Comparison of ENCODE assay signal across 10 mouse cellular contexts in the genomic region with DNA sequence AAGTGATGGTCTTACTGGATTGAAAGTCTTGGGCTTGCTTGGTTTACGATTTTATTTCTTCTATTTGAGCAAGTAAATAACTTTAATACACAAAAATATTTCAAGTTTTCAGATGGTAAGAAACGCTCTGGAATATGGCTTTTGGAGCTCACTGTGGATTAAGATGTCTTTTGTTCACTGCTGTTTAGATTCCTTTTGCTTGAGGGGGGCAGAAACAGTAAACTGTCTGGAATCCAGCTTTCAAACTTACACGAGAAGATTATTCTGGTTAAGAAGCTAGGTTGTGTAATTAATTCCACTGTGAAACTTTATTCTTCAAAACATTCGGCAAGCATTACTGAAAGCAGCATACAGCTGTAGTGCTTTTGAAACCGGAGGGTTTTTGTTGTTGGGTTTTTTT. TPM values are rescaled to one million over a fixed set of nuclear protein-coding genes. Genes with fewer than 3 reads are reported as not detected.
DNase-seq lines count a peak whose midpoint lies in the region; ATAC-seq and TF ChIP-seq lines count a peak whose summit lies in the region.
"Had no signal": no experiment of that assay in that cellular context is flagged by ENCODE, and none has a peak within 500 bp of the region (broad histone marks: within the 10 kb centered on the region; RNA-seq: fewer than 3 reads in every experiment).

No protein-coding gene starts in this region.

- H3K9me3 ChIP-seq in heart, embryonic 16.5 days (replicated peaks; ENCODE audit: control insufficient read depth, low read length): no peaks in the 10 kb centered on the region
- H3K9me3 ChIP-seq in forebrain, postnatal 0 days (ENCODE audit: low read length): no peaks in the 10 kb centered on the region
- H3K9me3 ChIP-seq in midbrain, embryonic 14.5 days (ENCODE audit: control insufficient read depth, low read length): no peaks in the 10 kb centered on the region
- H3K9me3 ChIP-seq: liver, embryonic 13.5 days; stomach, embryonic 15.5 days had no signal

- no peak for ATAC-seq in heart, embryonic 16.5 days (replicated peaks; ENCODE audit: extremely low read depth, insufficient read depth, low FRiP score)
- no peak for ATAC-seq in forebrain, postnatal 0 days
- ATAC-seq in midbrain, embryonic 14.5 days (ENCODE audit: low FRiP score, low TSS enrichment): no peak

- H3K36me3 ChIP-seq in heart, embryonic 16.5 days (ENCODE audit: control insufficient read depth, insufficient read depth): peaks cover 12% of the 10 kb centered on the region
- H3K36me3 ChIP-seq in forebrain, postnatal 0 days (ENCODE audit: insufficient read depth): peaks cover 11% of the 10 kb centered on the region
- H3K36me3 ChIP-seq in midbrain, embryonic 14.5 days (ENCODE audit: control insufficient read depth, insufficient read depth, low read length): peaks cover 18% of the 10 kb centered on the region

- no peak overlapping the region for H3K9ac ChIP-seq in heart, embryonic 16.5 days (ENCODE audit: low read length)
- H3K9ac ChIP-seq in forebrain, postnatal 0 days: peak overlapping the region; percentile 80
- H3K9ac ChIP-seq in midbrain, embryonic 14.5 days (replicated peaks; ENCODE audit: low read length): peak overlapping the region; percentile 47
- H3K9ac ChIP-seq: stomach, embryonic 15.5 days had no signal

- TF ChIP-seq CTCF in cortical plate, adult 2 months (IDR thresholded peaks at IDR 0.05; ENCODE audit: extremely low read depth, insufficient read depth, low read length): no peak
- TF ChIP-seq CTCF in forebrain, postnatal 0 days (IDR thresholded peaks at IDR 0.05; ENCODE audit: low read depth): no peak

- WGBS in heart, embryonic 16.5 days: 58% methylated on average over 5 of the region's 5 CpGs
- 10% methylated on average over 5 of the region's 5 CpGs for WGBS in forebrain, postnatal 0 days
- 11% methylated on average over 5 of the region's 5 CpGs for WGBS in midbrain, embryonic 14.5 days

- peaks cover 22% of the 10 kb centered on the region for H3K4me1 ChIP-seq in heart, embryonic 16.5 days (ENCODE audit: control insufficient read depth, insufficient read depth, low read length)
- peaks cover 3% of the 10 kb centered on the region; the same call in 1 of the 2 replicates for H3K4me1 ChIP-seq in cortical plate, adult 2 months (ENCODE audit: control insufficient read depth, insufficient read depth, low read length)
- no peaks in the 10 kb centered on the region for H3K4me1 ChIP-seq in forebrain, postnatal 0 days (ENCODE audit: insufficient read depth)
- H3K4me1 ChIP-seq in midbrain, embryonic 14.5 days (ENCODE audit: control insufficient read depth, insufficient read depth, low read length): peaks cover 35% of the 10 kb centered on the region

- H3K27me3 ChIP-seq in heart, embryonic 16.5 days (ENCODE audit: control insufficient read depth, insufficient read depth, low read length): no peaks in the 10 kb centered on the region
- H3K27me3 ChIP-seq in forebrain, postnatal 0 days (ENCODE audit: insufficient read depth, low read length): no peaks in the 10 kb centered on the region
- no peaks in the 10 kb centered on the region for H3K27me3 ChIP-seq in midbrain, embryonic 14.5 days (ENCODE audit: control insufficient read depth, insufficient read depth, low read length)
- H3K27me3 ChIP-seq: liver, embryonic 13.5 days; stomach, embryonic 15.5 days had no signal

- no peak for DNase-seq in heart, adult 18-20 months
- peak; percentile 49 for DNase-seq in forebrain, postnatal 0 days
- DNase-seq in midbrain, embryonic 14.5 days: no peak
- no peak for DNase-seq in right cerebral cortex, adult 18-20 months
- DNase-seq in spleen, adult 18-20 months: no peak
- no peak for DNase-seq in cerebellum, postnatal 25 days
- DNase-seq: liver, embryonic 13.5 days had no signal

- H3K27ac ChIP-seq in heart, embryonic 16.5 days (ENCODE audit: low read length): no peak overlapping the region
- no peak overlapping the region for H3K27ac ChIP-seq in cortical plate, adult 2 months (ENCODE audit: insufficient read depth, low read length)
- H3K27ac ChIP-seq in forebrain, postnatal 0 days (ENCODE audit: low read depth, low read length): peak overlapping the region; percentile 97
- H3K27ac ChIP-seq in midbrain, embryonic 14.5 days (replicated peaks; ENCODE audit: low read depth, low read length): peak overlapping the region; percentile 72
- H3K27ac ChIP-seq: liver, embryonic 13.5 days; stomach, embryonic 15.5 days had no signal

- H3K4me3 ChIP-seq in heart, embryonic 16.5 days (ENCODE audit: low read length): no peak overlapping the region
- peak overlapping the region; percentile 96 for H3K4me3 ChIP-seq in cortical plate, adult 2 months (ENCODE audit: insufficient read depth, low read length)
- H3K4me3 ChIP-seq in forebrain, postnatal 0 days (ENCODE audit: low read depth, low read length): peak overlapping the region; percentile 81
- peak overlapping the region; percentile 62 for H3K4me3 ChIP-seq in midbrain, embryonic 14.5 days (replicated peaks; ENCODE audit: low read depth, low read length)

- TF ChIP-seq POLR2A in cortical plate, adult 2 months (IDR thresholded peaks at IDR 0.05; ENCODE audit: extremely low read depth, insufficient read depth, low read length): no peak

- H3K4me2 ChIP-seq in heart, embryonic 16.5 days (ENCODE audit: low read depth, low read length): 0 out of 2 replicates have a peak overlapping the region, but pooled peaks have one; percentile 6
- H3K4me2 ChIP-seq in forebrain, postnatal 0 days (ENCODE audit: low read depth): peak overlapping the region; percentile 57
- peak overlapping the region; percentile 89 for H3K4me2 ChIP-seq in midbrain, embryonic 14.5 days (ENCODE audit: low read length)

RNA-seq across cellular contexts. Expression of gene Zbtb18, which starts 2.8 kb away (rescaled TPM):
- polyA plus RNA-seq in heart, embryonic 16.5 days (2015; fragmentation: Nextera tagmentation; extraction: Ambion mirVana): 1.0 and 1.2 TPM in 2 replicates
- total RNA-seq in heart, adult 18-20 months (2021): 10 to 100 TPM; 42.2 to 49.5 TPM
- 105 and 117 TPM in 2 replicates for polyA plus RNA-seq in cortical plate, adult 2 months (2012; rRNA removed)
- total RNA-seq in forebrain, postnatal 0 days (2014; rRNA removed): 301 and 445 TPM in 2 replicates
- polyA plus RNA-seq in forebrain, postnatal 0 days (2015; fragmentation: Nextera tagmentation; extraction: Ambion mirVana): 88.6 and 138 TPM in 2 replicates
- 11.9 and 13.4 TPM in 2 replicates for polyA plus RNA-seq in midbrain, embryonic 14.5 days (2014; fragmentation: Nextera tagmentation; extraction: Ambion mirVana)

Comparison
In these comparisons a context has a peak if more than half of its experiments do, and no peak if none do; other contexts are left out.
1. H3K27ac ChIP-seq: peak in forebrain, postnatal 0 days (single experiment) and midbrain, embryonic 14.5 days (single experiment); none in heart, embryonic 16.5 days (single experiment) and cortical plate, adult 2 months (single experiment).
2. H3K4me2 ChIP-seq: peak in every context shown above with its lines; median percentile 89 in midbrain, embryonic 14.5 days; 57 in forebrain, postnatal 0 days; 6 in heart, embryonic 16.5 days.